Mouse (Mus musculus) adrenal gland, postnatal 14 days (tissue): Measurements from ENCODE around the gene Gm49396. TPM values are rescaled to one million over a fixed set of nuclear protein-coding genes. Genes with fewer than 3 reads are reported as not detected.

Experiments used
- DNase-seq: peaks from one replicate; pipeline ENCODE4 v3.0.0; 2021; ENCODE audit warnings: mixed read lengths
- total RNA-seq: library from RNA; stranded (reverse); gene quantifications from 2 replicates; pipeline ENCODE4 v1.2.3, GENCODE M21; 2021

Gene Gm49396
- total RNA-seq, 1 experiment from 2014 or later = 3.8 TPM

DNA sequence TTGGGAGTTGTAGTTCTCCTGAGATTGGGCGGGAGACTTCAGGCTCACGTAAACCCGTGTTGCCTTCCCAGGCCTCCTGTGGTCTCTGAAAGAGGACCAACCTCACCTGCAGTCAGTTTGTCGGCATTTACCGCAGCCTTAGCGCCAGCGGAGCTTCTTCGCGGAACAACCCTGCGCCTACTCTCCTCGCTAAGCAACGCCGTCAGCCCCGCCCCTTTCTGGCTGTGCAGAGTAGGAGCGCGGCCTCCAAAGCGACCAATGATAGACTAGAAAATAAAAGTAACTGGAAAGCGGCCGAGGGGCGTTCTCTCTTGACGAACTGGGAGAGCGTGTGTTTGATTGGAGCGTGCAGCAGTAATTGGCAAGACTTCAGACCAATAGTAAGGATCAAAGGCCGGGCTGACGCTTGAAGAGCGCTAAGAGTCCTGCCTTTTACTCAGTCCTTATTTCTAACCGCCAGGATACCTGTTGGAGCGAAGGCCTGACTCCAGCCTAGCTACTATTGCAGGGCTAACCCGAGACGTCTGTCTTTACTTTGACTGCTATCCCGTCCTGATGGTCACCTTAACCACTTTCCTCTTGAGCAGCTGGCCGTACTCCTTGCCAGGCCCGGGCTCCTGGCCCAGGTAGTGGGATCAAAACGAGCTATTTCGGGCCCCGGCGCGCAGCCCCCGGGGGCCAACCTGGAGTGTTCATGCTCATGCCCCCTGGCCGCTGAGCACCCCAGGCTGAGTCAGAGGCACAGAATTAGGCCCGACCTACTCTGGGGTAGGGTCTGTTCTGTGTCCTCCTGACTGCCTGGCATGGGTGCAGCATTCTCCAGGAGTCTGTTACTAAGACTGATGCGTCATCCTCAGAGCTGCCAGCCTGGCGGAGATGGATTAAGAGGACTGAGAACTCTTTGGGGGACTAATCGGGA, 10.8 kb upstream of the Gm49396 start, which contains the start of the genes Hspb6 and Proser3:
Gene Hspb6, plus strand, starts transcription at position 77 of the 919 bp plus-strand sequence.
Gene Proser3, minus strand, starts transcription at position 198 of the 919 bp plus-strand sequence.
- peak; percentile 98 for DNase-seq

DNA sequence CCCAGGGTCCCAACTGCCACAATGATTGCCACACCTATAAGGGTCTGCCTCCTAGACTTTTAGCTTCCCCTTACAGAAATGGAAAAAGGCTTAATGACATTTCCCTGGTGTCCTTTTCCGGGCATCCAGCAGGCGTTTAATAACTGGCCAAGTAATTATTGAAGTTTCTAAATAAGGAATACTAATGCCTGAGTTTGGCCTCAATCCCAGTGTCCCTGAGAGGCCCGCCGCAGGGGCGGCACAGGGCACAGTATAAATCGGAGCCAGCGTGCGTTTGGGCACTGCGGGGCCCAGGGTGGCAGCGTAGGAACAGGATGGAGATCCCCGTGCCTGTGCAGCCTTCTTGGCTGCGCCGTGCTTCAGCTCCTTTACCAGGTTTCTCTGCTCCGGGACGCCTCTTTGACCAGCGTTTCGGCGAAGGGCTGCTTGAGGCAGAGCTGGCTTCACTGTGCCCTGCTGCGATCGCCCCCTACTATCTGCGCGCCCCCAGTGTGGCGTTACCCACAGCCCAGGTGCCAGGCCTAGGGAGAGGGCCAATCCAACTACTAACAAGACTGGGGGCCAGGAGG, 10.0 kb upstream of the Gm49396 start:
- DNase-seq = peak; percentile 84

DNA sequence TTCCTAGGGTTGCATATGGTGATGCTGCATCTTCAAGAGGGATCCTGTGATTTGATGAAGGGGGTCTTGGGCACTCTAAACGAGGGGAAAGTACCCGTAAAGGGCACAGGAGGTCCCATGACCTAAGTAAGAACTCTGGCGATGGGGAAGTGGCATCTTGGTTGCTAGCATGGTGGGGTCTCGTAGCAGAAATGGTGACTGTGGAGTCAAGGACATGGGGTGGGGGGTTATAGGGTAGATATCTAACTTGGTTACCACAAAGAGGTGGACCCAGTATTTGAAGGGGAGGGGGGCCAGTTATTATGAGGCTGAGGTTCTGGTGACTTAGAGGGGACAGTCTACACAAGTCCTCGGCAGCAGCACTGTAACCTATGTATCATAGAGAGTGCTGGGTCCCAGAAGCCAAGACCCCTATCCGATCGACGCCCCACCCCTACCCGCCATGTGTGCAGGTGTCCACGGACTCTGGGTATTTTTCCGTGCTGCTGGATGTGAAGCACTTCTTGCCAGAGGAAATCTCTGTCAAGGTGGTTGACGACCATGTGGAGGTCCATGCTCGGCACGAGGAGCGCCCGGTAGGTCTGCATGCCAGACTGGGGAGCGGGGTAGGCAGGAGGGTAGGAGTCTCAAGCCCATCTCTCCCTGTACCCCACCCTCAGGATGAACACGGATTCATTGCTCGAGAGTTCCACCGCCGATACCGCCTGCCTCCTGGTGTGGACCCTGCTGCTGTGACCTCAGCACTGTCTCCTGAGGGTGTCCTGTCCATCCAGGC, 9.1 kb upstream of the Gm49396 start:
- no peak for DNase-seq

DNA sequence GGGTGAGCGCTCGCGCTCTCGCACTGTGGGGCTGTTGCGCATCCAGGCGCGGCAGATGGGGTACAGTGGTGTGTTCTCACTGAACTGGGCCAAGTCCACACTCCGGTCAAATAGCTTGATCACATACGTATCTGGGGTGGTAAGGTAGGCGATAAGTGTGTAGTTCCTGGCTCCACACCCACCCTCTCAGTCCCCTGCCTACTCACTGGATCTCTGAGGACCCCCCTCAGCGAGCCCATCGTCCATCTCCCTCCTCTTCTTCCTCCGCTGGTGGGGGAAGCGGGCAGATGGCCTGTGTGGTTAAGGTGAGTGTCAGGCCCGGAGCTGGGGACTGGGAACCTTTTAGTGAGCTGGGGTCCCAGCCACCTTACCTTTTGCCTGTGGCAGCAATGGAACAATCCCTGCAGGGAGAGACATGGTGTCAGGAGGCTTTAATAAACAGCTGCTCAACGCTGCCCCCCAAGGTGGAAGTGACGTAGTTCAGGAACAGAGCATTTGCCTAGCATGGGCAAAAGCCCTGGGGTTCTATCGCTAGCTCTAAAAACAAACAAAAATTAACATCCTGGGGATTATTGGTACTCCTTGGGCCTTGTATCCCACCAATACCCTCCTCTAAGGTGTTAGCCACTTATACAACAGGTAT, 6.1 kb upstream of the Gm49396 start:
- DNase-seq = peak; percentile 39

DNA sequence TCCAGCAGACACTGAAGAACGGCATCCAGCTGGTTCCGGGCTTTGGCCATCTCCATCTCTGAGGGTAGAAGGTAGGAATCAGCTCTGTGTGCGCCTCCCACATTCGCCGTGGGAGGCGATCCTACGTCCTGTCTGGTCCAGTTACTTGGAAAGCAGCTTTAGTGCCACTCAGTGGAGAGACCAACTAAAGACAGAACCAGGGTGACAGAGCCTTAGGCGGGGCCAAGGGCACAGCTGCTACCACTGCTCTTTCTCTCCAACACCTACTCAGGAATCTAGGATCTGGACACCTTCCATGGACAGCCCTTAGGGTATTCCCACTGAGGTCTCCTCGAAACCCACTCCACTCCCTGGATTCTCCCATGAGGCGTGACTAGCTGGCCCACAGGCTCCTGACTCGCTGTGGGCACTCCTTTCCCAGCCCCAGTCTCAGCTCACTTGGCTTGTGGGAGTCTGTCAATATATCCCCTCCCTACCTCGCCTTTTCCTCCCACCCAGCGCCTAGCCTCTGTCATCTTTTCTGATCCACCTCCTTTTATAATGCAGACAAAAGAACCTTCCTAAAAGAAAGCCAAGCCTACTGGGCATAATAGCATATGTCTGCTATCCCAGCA, 5.1 kb upstream of the Gm49396 start:
- DNase-seq = peak; percentile 43

DNA sequence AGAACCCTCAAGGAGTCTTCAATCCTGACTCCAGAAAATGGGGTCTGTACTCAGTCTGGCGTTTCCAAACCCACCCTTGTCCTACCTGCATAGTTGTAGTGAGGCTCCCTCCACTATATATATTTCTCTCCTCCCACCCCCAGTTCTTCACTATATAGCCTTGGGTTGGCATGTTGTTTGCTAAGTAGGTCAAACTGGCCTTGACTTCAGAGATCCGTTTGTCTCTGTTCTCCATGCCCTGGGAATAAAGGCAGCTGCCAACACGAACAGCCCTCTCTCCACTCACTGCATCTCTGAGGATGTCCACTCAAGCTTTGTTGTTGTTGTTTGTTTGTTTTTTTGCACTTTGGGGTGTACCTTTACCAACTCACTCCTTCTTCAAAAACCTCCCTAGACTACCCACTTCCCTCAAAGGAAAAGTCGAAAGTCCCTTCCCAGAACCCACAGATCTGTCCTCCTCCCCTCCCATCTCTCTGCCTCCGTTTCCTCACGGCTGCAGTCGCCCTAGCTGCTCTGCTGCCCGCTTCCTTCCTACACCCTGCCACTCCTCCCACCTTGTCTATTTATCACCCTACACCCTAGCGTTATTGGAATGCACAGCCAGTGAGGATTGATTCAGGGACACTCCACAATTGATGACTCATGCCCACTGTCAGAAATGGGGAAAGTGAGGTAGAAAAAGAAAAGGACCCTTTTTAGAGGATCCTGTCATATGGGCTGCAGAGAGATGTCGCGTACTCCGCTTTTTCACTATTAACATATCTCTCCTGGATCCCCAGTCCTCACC, 4.3 kb upstream of the Gm49396 start:
- DNase-seq = no peak

DNA sequence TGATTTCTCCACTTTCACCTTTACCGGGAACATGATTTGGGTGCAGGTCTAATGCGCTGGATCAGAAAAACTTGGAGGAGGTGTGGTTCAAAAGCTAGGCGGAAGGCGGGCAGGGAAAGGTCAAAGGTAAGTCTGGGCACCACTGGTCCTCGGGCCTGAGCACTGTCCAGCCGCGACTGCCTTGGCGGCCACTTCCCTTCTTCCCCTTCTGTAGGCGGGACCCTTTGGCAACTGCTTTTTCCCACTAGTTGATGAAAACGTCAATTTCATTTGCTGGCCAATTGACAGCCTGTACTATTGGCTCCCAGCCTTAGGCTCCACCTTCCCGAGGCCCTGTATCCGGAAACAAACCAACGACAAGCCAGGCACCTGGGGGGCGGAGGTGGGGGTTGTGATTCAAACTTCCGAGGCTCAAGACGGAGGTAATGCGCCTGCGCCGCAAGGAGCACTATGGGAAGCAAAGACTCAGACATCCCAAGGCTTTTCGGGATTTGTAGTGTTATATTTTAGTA, 3.6 kb upstream of the Gm49396 start, which contains the start of gene Lin37:
Gene Lin37, minus strand, starts transcription at position 396 of the 512 bp plus-strand sequence.
- peak; percentile 98 for DNase-seq

DNA sequence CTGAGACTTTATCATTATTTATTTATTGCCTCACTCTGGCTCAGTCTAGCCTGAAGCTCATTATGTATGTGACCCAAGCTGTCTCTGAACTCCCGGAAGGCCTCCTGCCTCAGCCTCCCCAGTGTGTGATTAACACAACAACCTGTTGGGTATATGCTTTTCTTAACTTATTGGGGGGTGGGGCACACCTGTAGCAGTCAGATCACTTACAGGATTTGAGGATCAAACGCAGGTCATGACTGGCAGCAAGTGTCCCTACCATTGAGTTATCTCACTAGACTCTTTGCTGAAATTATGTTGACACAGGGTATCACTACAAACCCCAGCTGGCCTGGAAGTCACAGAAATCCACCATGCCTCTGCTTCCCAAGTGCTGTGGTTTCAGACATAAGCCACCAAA, 2.8 kb upstream of the Gm49396 start:
- no peak for DNase-seq

DNA sequence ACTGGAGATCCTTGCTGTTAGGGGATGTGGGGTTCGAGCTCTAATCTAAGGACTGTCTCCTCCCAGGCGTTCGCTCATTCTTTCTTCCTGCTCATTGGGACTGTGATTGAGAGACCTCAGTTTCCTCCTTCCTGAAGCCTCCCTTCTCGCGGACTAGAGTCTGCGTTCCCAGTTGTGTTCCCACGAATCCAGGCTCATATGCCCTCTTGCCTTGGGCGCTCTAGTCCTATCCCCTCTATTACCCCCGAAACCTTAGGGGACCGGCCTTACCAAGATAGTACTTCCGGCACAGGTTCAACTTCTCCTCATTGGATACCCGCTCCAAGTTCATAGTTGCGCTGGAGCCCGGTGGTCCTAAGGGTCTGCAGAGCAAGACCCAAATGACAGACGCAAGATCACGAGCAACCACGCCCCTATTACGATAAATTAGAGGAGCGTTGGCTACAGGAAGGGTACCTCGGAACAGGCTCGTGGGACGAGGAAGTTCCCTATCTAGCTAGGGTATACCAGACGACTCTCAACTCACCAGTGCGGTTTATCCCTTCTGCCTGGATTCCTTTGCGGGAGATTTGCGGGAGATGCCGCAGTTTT, 523 bp upstream of the Gm49396 start:
- peak; percentile 35 for DNase-seq

DNA sequence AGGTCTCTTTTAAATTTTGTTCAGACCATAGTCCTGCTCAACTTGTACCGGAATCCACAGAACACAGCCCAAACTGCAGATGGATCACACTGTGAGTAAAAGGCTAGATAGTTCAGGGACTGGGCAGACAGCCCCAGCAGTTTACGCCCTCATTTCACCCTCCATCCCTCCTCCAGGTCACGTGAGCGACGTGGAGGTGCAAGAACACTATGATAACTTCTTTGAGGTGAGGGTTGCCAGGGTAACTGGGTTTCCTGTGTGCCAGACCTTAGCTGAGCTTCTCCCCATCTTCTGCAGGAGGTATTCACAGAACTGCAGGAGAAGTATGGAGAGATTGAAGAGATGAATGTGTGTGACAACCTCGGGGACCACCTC, 749 bp downstream of the Gm49396 start:
- peak; percentile 36 for DNase-seq

DNA sequence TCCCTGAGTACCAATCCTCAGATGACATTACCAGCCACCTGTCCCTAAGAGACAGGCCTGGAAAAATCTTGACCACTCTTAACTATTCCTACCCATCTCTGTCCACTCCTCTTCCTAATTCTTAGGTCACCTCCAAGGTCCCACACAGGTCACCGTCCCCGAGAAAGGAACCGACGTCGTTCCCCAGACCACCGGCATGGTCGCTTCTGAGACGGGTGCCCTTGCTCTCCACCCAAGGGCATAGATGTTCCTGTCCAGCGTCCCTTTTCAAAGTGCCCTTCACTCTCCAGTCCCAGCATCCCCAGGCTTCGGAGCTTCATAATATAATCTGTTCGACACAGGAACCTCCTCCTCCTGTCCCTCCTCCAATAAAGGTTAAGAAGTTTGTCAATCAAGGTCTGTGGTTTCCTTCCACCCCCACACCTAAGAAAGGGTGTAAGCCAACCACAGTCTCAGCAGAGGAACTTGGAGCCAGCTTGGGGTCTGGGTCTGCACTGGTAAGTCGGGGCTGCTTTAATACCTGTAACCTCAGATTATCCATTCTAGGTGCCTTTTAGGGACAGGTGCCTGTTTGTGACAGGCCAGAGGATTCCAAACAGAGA, 1.9 kb downstream of the Gm49396 start, which contains the start of gene Igflr1:
Gene Igflr1, plus strand, starts transcription at position 458 of the 602 bp plus-strand sequence.
- no peak for DNase-seq

DNA sequence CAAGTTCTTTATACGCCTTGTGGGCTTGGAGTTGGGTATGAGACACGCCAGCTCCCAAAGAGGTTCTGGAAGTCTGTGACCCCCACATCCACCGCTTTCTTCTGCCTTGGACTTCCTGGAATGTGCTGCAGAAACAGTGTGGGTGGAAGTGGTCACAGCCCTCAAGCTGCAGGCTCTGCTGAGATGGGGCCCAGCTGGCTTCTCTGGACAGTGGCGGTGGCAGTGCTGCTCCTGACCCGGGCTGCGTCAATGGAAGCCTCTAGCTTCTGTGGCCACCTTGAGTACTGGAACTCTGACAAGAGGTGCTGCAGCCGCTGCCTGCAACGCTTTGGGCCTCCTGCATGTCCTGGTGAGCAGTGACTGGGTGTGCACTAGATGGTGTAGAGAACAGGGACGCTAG, 2.9 kb downstream of the Gm49396 start:
- no peak for DNase-seq

DNA sequence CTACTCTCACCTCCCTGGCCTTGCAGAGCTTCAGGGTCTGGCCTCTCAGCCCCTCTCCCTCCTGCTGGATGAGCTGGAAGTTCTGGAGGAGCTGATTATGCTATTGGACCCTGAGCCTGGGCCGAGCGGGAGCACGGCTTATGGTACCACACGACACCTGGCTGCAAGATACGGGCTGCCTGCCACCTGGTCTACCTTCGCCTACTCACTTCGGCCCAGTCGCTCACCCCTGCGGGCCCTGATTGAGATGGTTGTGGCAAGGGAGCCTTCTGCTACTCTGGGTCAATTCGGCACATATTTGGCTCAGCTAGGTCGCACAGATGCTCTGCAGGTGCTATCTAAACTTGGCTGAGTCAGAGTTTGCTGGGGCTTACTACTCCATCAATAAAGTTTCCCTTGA, 4.4 kb downstream of the Gm49396 start:
- DNase-seq = peak; percentile 16

DNA sequence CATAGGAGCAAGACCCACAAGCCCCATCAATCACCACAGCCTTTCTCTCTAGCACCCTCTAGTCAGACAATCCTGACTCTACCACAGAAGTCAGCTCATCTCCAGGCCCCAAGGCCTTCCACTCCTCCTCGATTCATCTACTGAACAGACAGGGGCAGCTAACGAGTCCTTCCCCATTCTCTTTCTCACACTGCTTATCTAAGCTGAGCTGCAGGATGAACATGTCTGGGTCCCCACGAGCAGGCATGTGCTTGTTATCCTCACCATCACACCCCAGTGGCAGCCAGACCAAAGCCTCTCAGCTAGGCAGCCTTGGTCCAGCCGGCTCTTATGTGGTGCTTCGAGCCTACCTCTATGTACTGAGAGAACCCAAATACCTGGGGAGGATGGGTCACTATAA, 9.2 kb downstream of the Gm49396 start:
- peak; percentile 8 for DNase-seq

DNA sequence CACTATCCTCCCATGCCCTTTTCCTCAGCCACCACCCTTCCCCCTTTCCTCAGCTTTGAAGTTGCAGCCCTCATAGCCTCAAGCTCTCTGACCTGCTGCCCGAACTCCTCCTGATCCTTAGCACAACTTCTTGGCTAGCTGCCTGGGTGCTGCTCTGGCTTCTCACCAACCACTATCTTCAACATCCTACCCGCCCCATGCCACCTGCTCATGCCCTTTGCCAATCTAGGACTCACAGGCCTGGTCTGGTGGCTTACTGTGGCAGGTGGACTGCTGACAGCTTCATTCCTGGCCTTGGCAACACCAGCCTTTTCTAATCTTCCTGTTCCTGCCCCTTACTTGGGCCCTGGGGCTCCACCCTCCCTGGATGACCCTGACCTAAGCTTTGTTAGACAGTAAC, 9.8 kb downstream of the Gm49396 start:
- peak; percentile 77 for DNase-seq

DNA sequence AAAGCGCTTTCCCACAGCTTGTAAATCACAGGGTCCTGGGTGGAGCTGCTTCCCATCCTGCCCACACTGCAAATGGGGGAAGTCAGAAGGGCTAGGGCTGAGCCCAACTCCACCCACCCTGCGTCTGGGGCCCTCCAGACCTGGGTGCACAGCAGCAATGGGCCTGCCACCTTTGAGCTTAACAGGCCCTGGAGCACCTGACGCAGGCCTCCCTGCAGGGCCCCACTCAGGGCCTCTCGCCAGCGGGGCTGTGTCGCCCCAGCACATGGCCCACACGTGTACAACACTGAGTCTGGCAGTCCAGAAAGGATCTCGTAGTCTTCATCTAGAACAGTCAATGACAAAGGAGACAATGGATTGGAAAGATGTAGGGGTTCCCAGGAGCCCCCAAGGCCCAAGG, 16.8 kb downstream of the Gm49396 start:
- no peak for DNase-seq

DNA sequence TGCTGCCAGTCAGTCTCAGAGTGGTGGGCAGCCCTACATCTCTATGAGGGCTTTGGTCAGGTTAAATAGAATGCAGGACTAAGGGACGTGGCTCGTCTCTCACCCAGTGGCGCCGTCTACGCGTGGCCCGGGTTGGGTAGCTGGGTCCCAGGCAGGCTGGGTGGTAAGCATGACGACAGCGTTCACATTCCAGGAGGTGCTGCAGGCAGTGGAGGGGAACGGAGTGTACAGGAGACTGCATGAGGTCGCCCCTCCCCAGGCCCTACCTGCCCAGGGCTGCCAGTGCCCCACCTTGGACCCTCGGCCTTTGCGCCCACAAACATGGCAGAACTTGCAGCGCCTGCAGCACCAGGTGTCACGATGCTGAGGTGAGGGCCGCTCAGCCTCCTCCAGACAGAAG, 18.4 kb downstream of the Gm49396 start:
- DNase-seq = no peak

DNA sequence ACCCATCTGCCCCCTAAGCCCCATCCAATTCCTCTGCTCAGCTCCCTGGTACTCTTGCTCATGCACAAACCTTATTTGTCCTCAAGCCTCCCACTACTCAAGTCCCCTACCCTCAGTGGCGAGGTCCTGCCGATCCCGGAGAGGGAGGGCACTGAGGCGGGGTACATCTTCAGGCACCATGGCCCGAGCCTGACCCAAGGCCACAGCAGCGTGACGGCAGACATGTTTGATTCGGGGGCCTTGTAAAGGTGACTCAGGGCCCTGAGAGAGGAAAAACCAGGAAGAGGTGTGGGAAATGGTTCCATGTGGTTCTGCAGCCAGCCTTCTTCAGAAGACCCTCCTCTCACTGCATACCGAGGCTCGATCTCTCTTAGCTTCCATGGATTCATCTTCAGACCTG, 21.2 kb downstream of the Gm49396 start:
- peak; percentile 64 for DNase-seq

DNA sequence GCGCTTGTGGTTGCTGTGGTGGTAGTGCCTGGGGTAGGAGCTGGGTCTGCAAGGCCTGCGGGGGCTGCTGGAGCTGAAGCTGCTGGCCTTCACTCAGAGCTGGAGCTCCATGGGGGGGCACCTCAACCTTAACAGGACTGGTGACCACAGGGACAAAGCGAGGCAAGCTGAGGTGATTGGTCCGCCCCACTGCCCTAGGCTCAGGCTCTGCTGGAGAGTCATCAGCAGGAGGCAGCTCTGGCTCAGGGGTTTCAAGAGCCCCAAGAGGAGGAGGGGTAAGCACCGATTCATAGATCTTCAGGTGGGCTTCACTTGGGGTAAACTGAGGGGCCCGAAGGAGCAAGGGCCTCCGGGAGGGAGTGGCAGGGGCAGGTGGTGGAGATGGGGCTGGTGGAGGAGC, 22.0 kb downstream of the Gm49396 start:
- DNase-seq = no peak
